Mouse (Mus musculus): Measurements from ENCODE around the gene Otud7b.

Gene Otud7b

DNA sequence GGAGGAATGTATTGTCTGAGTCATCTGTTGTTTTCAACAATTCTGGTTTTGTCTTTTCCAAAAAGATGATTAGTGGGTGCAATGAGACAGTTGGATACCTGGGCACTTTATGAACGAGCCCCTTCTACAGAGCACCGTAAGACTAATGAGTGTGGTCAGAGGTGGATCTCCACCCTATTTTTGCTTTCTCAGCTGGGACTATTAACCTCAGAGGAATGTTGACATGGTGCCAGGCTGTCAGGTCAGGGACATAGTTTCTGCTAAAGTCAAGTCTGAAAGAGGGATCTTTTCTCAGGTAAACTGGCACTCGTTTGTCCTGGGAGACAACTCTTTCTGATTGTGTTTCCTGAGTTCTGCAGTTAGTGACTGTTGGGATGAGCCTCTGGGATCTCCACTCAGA, 30.7 kb downstream of the Otud7b start:
- no peak for DNase-seq (ENCODE audit: low spot score)

DNA sequence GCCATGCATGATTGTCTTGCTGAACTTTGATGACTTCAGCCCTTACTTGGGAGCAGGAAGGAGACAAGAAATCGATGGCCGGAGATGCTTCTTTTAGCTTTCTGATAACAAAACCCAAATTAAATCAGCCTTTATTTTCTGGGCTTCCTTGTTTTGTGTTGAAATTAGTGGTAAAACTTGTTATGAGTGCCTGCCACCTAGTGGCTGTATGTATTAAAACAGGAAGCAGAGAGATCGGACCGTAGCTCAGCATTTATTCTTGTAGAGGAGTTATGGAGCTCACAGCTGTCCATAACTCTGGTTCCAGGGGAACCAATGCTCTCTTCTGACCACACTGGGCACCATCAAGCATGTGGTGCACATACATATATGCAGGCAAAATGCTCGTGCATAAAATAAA, 43.6 kb downstream of the Otud7b start:
- peak; percentile 84 for DNase-seq (ENCODE audit: low spot score)

DNA sequence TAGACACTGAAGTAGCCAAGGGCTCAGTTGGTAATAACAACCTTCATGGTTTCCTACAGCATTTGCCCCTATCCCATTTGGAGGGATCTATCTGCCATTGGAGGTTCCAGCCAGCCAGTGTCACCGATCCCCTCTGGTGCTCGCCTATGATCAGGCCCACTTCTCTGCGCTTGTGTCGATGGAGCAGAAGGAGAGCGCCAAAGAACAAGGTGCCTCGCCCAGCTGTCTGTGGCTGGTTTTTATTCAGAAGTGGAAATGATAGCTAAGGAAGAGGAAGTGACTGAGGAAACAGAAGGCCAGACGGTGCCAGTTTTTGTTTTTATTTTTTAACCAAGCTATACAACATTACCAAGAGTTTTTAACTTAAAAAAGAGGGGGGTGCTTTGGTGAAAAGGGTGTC, 47.5 kb downstream of the Otud7b start:
- no peak for DNase-seq (ENCODE audit: low spot score)

DNA sequence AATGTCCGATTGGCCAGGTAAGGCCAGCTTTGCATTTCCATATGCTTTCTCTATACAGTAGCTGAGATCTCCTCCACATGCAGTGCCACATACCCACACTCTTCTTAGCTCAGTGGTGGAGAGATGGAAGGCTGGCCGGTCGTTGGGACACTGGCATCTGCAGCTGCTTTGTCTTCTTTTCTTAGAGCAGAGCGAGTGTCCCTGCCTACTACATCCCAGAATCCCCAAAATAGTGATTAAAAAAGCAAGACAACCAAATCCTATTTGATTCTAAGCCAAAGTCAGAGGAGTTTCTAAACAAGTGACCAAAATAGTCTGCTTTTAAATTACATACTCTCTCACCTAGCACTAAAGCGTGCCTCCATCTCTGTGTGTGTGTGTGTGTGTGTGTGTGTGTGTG, 48.3 kb downstream of the Otud7b start:
- no peak for DNase-seq (ENCODE audit: low spot score)

DNA sequence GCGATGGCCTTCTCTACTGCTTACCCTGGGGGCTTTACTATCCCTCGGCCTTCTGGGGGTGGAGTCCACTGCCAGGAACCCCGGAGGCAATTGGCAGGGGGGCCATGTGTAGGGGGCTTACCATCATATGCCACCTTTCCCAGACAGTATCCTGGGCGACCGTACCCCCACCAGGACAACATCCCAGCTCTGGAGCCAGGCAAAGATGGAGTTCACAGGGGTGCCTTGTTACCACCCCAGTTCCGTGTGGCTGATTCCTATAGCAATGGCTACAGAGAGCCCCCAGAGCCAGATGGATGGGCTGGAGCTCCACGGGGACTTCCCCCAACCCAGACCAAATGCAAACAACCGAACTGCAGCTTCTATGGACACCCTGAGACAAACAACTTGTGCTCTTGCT, 51.2 kb downstream of the Otud7b start:
- DNase-seq (ENCODE audit: low spot score): no peak

GRCm38 (mm10) chr3:96159820-96160219, 55.5 kb downstream of the Otud7b start:
- DNase-seq (ENCODE audit: low spot score): no peak

- DNase-seq (ENCODE audit: low spot score): peak; percentile 78
These were observed 56.0 kb downstream of the Otud7b start for GRCm38 (mm10) chr3:96160222-96160802.

GRCm38 (mm10) chr3:96160803-96161516, 56.6 kb downstream of the Otud7b start:
- peak; percentile 84 for DNase-seq (ENCODE audit: low spot score)

GRCm38 (mm10) chr3:96161869-96162840, 57.8 kb downstream of the Otud7b start, which contains the start of gene Mtmr11:
Gene Mtmr11 (plus strand): TSS chr3:96162004.
- DNase-seq (ENCODE audit: low spot score): peak; percentile 51

DNA sequence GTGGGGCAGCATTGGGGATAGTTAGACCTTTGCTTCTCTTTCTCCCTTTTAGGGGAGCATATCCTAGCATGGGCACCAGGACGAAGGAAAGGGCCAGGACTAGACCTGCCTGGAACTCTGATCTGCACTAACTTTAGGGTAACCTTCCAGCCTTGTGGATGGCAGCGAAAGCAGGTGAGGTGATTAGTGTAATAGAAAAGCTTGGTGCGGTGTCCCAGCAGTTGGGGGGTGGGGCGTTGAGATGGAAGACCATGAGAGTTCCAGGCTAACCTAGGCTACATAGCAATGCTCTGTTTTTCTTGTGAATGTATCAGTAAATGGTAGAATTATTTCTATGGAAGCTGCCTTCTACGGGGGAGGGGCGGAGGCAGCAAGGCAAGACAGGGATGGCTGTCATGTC, 58.7 kb downstream of the Otud7b start:
- no peak for DNase-seq (ENCODE audit: low spot score)

GRCm38 (mm10) chr3:96168466-96169158, 64.3 kb downstream of the Otud7b start:
- no peak for DNase-seq (ENCODE audit: low spot score)

GRCm38 (mm10) chr3:96170276-96170675, 65.9 kb downstream of the Otud7b start:
- DNase-seq (ENCODE audit: low spot score): no peak

GRCm38 (mm10) chr3:96170976-96171545, 66.7 kb downstream of the Otud7b start:
- DNase-seq (ENCODE audit: low spot score): no peak

DNA sequence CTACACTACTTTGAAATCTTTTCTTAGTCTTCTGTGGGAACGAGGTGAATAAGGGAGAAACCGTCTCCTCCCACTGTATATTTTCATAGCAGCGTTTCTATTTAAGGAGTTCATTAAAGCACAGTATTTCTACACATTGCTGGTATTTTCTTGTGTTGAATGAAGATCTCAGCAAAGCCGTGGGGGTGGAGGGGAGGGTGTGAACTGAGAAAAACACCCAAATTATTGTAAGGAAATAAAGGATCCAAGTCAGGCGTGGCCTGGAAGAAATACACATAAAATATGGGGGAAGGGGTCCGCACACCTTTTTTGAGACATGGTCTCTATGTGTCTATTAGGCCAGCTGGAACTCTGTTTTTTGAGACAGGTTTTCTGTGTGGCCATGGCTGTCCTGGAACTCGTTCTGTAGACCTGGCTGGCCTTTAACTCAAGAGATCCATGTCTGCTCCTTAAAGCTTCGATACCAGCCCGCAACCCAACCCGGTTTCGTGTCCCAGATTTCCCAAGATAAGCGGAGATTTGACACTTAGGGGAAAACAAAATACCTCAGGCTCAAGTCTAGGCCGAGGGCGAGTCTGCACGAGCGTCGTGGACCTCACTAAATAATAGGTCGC, 67.4 kb downstream of the Otud7b start:
- no peak for DNase-seq (ENCODE audit: low spot score)

- peak; percentile 93 for DNase-seq (ENCODE audit: low spot score)
These were observed 68.2 kb downstream of the Otud7b start, which contains the start of gene Sf3b4 for GRCm38 (mm10) chr3:96172197-96173178. Gene Sf3b4 (plus strand): TSS chr3:96172332.

DNA sequence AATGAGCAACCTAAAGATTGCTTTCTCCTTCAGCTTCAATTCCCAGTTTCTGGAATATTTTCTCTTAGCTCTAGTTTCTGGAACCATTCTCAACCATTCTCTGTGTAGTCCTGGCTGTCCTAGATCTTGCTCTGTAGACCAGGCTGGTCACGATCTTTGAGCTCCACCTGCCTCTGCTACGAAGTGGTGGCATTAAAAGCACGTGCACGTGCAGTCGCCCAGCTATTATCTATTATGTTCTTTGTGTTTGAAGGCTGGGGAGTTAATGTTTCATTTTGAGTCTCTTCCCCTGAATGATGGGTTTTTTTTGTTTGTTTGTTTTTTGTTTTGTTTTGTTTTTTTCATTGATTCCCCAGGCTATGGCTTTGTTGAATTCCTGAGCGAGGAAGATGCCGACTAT, 68.9 kb downstream of the Otud7b start:
- DNase-seq (ENCODE audit: low spot score): peak; percentile 32

DNA sequence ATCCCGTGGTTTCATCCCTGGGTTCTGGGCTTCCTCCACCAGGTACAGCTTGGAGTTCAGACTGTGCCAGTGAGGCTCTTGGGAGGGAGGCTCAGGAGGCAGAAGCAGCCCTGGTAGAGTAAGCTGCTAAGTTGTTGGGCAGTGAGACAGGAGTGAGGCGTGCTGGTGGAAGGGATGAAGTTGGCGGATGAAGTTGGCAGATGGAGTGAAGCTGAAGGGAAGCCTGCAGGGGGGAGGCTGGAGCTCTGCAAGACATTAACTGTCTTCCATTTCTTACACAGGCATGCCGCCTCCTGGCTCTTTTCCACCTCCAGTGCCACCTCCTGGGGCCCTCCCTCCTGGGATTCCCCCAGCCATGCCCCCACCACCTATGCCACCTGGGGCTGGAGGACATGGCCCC, 69.7 kb downstream of the Otud7b start:
- peak; percentile 58 for DNase-seq (ENCODE audit: low spot score)

GRCm38 (mm10) chr3:96175251-96175650, 70.9 kb downstream of the Otud7b start:
- no peak for DNase-seq (ENCODE audit: low spot score)

GRCm38 (mm10) chr3:96178427-96178826, 74.1 kb downstream of the Otud7b start:
- no peak for DNase-seq (ENCODE audit: low spot score)

GRCm38 (mm10) chr3:96178902-96179301, 74.6 kb downstream of the Otud7b start:
- no peak for DNase-seq (ENCODE audit: low spot score)
